Mouse (Mus musculus) fat pad, adult 2 months (tissue): ENCODE data around the gene Atp5f1.
"Not testable (repeated sequence)": the region's sequence is repeated elsewhere in the genome, so short reads cannot be mapped to it uniquely, and the experiment has no call there.

Source experiments
- DNase-seq: peaks from one replicate; pipeline ENCODE4 v3.0.0-alpha.2; 2011; ENCODE audit warnings: low read depth, low spot score; ENCODE audit errors: extremely low read depth

The Atp5f1 gene

GRCm38 (mm10) chr3:105959999-105960398 is at the start of gene Atp5f1:
Atp5f1 (minus strand) TSS chr3:105960099.
- no peak for DNase-seq

GRCm38 (mm10) chr3:106003360-106003759 is 43.5 kb upstream of the Atp5f1 start:
- not testable (repeated sequence) for DNase-seq

- DNase-seq, result no peak
Measured at GRCm38 (mm10) chr3:106001416-106002370, 41.8 kb upstream of the Atp5f1 start.

- DNase-seq, result no peak
Measured at GRCm38 (mm10) chr3:106000707-106001375, 40.9 kb upstream of the Atp5f1 start.

- no peak for DNase-seq
Measured at GRCm38 (mm10) chr3:105994730-105995129, 34.8 kb upstream of the Atp5f1 start.

GRCm38 (mm10) chr3:105991653-105992283 is 31.9 kb upstream of the Atp5f1 start:
- no peak for DNase-seq

- DNase-seq, result not testable (repeated sequence)
Measured at GRCm38 (mm10) chr3:105989611-105990010, 29.7 kb upstream of the Atp5f1 start.

GRCm38 (mm10) chr3:105974174-105974573 is 14.3 kb upstream of the Atp5f1 start:
- no peak for DNase-seq

GRCm38 (mm10) chr3:105973411-105973810 is 13.5 kb upstream of the Atp5f1 start, which contains the start of gene Ovgp1:
Ovgp1 (plus strand) TSS chr3:105973711.
- no peak for DNase-seq

GRCm38 (mm10) chr3:105971831-105972446 is 12.0 kb upstream of the Atp5f1 start:
- no peak for DNase-seq

- no peak for DNase-seq
Measured at GRCm38 (mm10) chr3:105960700-105961099, 801 bp upstream of the Atp5f1 start.

GRCm38 (mm10) chr3:105959585-105959984 is 314 bp downstream of the Atp5f1 start:
- no peak for DNase-seq

GRCm38 (mm10) chr3:105958974-105959580 is 822 bp downstream of the Atp5f1 start, which contains the start of gene Wdr77:
Wdr77 (plus strand) TSS chr3:105959369.
- peak; percentile 83 for DNase-seq

GRCm38 (mm10) chr3:105958204-105958603 is 1.7 kb downstream of the Atp5f1 start:
- DNase-seq, result no peak

GRCm38 (mm10) chr3:105957235-105957634 is 2.7 kb downstream of the Atp5f1 start:
- no peak for DNase-seq

- DNase-seq, result no peak
Measured at GRCm38 (mm10) chr3:105951348-105951747, 8.6 kb downstream of the Atp5f1 start.

- DNase-seq, result no peak
Measured at GRCm38 (mm10) chr3:105936111-105936510, 23.8 kb downstream of the Atp5f1 start.

GRCm38 (mm10) chr3:105935033-105935432 is 24.9 kb downstream of the Atp5f1 start:
- no peak for DNase-seq

GRCm38 (mm10) chr3:105933926-105934325 is 26.0 kb downstream of the Atp5f1 start:
- peak; percentile 8 for DNase-seq
